Mouse (Mus musculus): Measurements from ENCODE around the gene Ppm1h. TPM values are rescaled to one million over a fixed set of nuclear protein-coding genes. Genes with fewer than 3 reads are reported as not detected.

Ppm1h gene
- polyA plus RNA-seq, 1 experiment from 2014 or later, result 20.3 TPM

DNA sequence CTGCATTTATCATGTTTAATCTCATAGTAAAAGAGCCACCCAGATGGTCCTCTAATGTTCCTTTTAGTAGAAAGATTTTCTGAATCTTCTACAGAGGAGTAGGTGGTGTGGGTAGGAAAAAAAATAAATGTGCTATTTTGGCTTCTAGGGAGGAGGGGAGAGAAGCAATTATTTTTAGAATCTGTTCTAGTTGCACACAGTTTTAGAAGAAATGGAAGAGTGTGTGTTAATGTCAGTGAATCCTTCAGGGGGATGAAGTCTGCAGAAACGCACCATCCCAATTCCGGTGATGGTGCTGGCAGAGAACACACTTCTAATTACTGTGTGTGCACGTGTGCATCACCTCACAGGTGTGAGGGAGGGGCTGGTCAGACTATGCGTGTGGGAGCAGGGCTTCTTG, 129.6 kb downstream of the Ppm1h start:
- Histone ChIP-seq H3K9ac (0 out of 2 replicates have a peak overlapping the region, but pooled peaks have one; percentile 7), H3K4me1 (replicated peaks) (peaks cover 20% of the 10 kb centered on the region), H3K9me3 (peaks cover 7% of the 10 kb centered on the region), H3K27me3 (no peaks in the 10 kb centered on the region), H3K27ac (0 out of 2 replicates have a peak overlapping the region, but pooled peaks have one; percentile 35), H3K36me3 (peaks cover 7% of the 10 kb centered on the region), H3K4me2 (no peak overlapping the region), H3K4me3 (no peak overlapping the region)
- no peak for ATAC-seq (ENCODE audit: low FRiP score)
- 61% methylated on average over 4 of the region's 4 CpGs for WGBS

DNA sequence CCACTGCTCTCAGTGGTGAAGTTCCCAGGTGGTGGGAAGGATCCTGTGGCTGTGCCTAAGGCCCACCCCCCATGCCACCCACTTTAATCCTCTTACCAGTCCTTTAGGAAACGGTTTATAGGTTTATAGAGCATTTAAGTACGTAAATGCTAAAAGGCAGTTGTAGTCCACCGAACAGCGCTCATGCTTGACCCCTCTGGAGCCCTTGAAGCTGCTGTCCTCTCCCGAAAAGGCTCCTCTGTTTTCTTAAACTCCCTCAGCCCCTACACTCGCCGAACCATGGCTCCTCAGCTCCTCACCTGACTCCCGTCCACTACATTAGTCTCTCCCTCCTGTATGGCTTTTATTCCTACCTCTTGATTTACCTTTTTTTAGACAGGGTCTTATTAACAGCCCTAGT, 131.3 kb downstream of the Ppm1h start:
- no peak for ATAC-seq (ENCODE audit: low FRiP score)
- no peak overlapping the region for H3K27ac ChIP-seq
- no peak overlapping the region for H3K4me2 ChIP-seq
- no peak overlapping the region for H3K4me3 ChIP-seq
- H3K27me3 ChIP-seq, result no peaks in the 10 kb centered on the region
- no peak overlapping the region for H3K9ac ChIP-seq
- peaks cover 24% of the 10 kb centered on the region for H3K4me1 ChIP-seq (replicated peaks)
- WGBS, result 69% methylated on average over 8 of the region's 8 CpGs
- H3K9me3 ChIP-seq, result peaks cover 3% of the 10 kb centered on the region
- H3K36me3 ChIP-seq, result peaks cover 2% of the 10 kb centered on the region

DNA sequence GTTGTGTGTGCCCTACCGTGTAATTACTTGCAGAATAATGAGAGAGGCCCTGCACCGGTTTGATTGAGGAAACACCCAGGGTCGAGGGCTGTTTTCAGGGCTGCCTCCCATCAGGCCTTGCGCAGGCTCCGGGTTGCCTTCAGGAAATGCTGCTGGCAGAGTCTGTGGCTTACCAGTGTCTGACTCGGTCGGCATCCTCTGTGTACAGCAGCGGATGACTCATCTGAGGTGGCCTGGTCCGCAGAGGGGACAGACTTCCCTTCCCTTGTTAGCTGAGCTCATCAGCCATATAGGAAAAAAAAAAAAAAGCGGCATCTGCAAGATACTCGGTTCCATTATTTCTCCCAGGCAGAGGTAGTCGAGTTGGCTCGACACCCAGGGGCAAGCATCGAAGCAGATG, 136.5 kb downstream of the Ppm1h start:
- Histone ChIP-seq H3K27ac (peak overlapping the region; percentile 77), H3K27me3 (no peaks in the 10 kb centered on the region), H3K9me3 (no peaks in the 10 kb centered on the region), H3K36me3 (no peaks in the 10 kb centered on the region), H3K9ac (no peak overlapping the region), H3K4me3 (no peak overlapping the region), H3K4me1 (replicated peaks) (peaks cover 17% of the 10 kb centered on the region), H3K4me2 (peak overlapping the region; percentile 3; the same call in 1 of the 2 replicates)
- WGBS, result 41% methylated on average over 14 of the region's 14 CpGs
- peak; percentile 58; the same call in 1 of the 2 replicates for ATAC-seq (ENCODE audit: low FRiP score)

DNA sequence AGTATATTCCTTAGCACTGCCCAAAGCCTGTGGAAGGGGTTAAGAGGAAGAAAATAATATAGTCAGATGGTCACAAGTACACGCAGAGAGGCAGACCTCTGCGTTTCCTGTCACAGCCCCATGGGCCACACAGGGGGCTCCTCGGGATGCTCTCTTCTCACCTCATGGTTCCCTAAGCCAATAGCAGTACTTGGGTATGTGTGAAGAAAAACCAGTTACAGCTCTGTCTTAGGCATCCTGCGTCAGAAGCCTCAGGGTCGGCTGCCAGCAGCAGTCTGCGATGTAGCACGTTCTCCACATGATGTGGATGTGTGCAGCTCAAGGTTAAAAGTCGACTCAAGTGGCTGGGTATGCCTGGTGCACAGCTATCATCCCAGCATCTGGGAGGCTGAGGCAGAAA, 139.2 kb downstream of the Ppm1h start:
- Histone ChIP-seq H3K9ac (no peak overlapping the region), H3K9me3 (no peaks in the 10 kb centered on the region), H3K27ac (no peak overlapping the region), H3K4me2 (no peak overlapping the region), H3K36me3 (no peaks in the 10 kb centered on the region), H3K4me3 (no peak overlapping the region), H3K27me3 (no peaks in the 10 kb centered on the region), H3K4me1 (replicated peaks) (peaks cover 11% of the 10 kb centered on the region)
- ATAC-seq (ENCODE audit: low FRiP score), result no peak
- WGBS, result 87% methylated on average over 8 of the region's 8 CpGs

DNA sequence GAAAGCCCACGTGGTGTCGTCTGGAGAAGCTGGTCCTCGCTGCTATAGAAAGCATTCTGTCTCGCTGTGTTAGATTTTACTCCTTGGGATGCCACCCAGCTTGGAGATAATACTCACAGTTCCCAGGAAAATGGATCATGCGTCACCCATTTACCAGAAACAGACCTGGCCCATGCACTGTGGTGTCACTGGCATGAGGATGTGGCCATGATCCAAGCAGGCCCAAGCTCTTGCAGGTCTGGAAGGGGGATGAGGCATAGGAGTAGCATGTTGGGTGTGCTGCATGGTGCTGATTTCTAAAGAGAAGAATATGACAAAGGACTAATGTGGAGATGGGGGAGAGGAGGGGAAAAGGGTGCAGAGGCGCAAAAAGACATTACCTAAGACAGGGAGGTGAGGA, 141.2 kb downstream of the Ppm1h start:
- Histone ChIP-seq H3K4me3 (no peak overlapping the region), H3K9ac (no peak overlapping the region), H3K9me3 (no peaks in the 10 kb centered on the region), H3K27ac (no peak overlapping the region), H3K4me2 (no peak overlapping the region), H3K36me3 (no peaks in the 10 kb centered on the region), H3K27me3 (no peaks in the 10 kb centered on the region), H3K4me1 (replicated peaks) (peaks cover 13% of the 10 kb centered on the region)
- 97% methylated on average over 6 of the region's 6 CpGs for WGBS
- no peak for ATAC-seq (ENCODE audit: low FRiP score)

DNA sequence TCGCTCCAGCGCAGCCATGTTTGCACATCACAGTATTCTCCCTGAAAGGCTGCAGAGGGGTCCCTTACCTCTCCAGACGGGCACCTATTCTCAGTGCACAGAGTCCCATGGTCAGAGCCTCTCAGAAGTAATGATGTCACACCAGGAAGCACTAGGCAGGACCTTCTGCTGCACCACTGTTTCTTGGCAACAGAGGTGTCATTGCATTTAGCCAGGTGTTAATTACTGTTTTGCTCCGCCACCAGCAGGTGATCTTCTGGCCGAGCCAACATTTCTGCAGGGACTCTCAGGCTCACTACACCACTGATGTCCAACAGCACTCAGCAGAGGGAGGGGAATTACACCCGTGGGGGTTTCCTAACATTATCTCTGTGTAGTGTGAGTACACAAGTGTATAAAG, 143.0 kb downstream of the Ppm1h start:
- 78% methylated on average over 6 of the region's 6 CpGs for WGBS
- ATAC-seq (ENCODE audit: low FRiP score), result no peak

DNA sequence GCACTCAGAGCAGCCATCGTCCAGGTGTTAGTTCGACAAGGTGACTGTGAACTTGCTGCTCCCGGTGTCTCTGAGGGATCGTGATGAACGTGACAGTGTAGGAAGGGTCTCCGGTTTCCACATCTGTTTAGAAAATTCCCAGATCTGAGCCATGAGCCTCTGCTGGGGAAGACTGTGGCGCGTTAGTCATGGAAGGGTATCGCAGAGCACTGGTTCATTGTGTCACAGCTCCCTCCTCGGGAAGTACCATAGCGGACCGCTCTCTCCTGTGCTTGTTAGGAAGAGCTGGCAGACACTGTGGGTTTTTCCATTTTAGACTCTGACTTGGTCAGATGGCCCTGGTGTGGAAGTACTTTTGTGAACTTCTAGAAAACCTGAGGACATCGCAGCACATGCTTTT, 145.1 kb downstream of the Ppm1h start:
- no peak for ATAC-seq (ENCODE audit: low FRiP score)
- Histone ChIP-seq H3K36me3 (no peaks in the 10 kb centered on the region), H3K4me3 (no peak overlapping the region), H3K27ac (no peak overlapping the region), H3K4me1 (replicated peaks) (peaks cover 21% of the 10 kb centered on the region), H3K9me3 (no peaks in the 10 kb centered on the region), H3K27me3 (no peaks in the 10 kb centered on the region), H3K4me2 (no peak overlapping the region), H3K9ac (no peak overlapping the region)
- 72% methylated on average over 13 of the region's 13 CpGs for WGBS

More for the DNA sequence above, 143.0 kb downstream of the Ppm1h start:
- H3K36me3 ChIP-seq, result no peaks in the 10 kb centered on the region
- no peak overlapping the region for H3K4me3 ChIP-seq
- H3K9ac ChIP-seq, result no peak overlapping the region
- H3K27ac ChIP-seq, result no peak overlapping the region
- H3K27me3 ChIP-seq, result no peaks in the 10 kb centered on the region
- H3K9me3 ChIP-seq, result no peaks in the 10 kb centered on the region
- peaks cover 7% of the 10 kb centered on the region; the same call in 1 of the 2 replicates for H3K4me1 ChIP-seq (replicated peaks)
- no peak overlapping the region for H3K4me2 ChIP-seq

DNA sequence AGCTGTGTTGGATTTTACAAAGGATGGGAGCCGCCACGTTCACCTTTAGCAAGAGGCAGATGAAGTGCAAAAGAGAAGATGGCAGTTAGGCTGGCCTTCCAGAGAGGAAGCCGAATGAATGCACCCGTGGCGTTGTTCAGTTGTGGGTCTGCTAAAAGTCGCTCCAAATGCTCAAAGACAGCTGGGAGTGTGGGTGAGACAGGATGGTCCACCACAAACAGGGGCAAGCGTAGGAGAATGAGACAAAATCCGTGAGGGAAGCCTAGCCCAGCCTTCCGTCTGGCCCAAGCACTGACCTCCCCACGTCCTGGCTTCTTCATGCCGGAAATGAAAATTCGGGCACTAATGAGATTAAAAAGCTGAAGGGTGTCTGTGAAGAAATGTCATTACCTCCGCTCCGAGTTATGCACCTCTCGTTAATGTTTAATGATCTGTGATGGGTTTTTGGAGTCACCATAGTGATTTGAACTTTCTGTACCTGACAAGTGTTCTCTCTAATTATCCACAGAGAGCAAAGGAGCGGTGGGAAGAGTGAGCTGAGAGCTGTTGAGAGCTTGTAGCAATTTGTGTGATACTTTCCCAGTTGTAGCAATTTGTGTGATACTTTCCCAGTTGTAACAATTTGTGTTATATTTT, 148.3 kb downstream of the Ppm1h start:
- Histone ChIP-seq H3K4me1 (replicated peaks) (peaks cover 21% of the 10 kb centered on the region), H3K27me3 (no peaks in the 10 kb centered on the region), H3K4me2 (no peak overlapping the region), H3K9ac (no peak overlapping the region), H3K9me3 (no peaks in the 10 kb centered on the region), H3K36me3 (no peaks in the 10 kb centered on the region), H3K4me3 (no peak overlapping the region), H3K27ac (no peak overlapping the region)
- WGBS, result 77% methylated on average over 16 of the region's 16 CpGs
- no peak for ATAC-seq (ENCODE audit: low FRiP score)

DNA sequence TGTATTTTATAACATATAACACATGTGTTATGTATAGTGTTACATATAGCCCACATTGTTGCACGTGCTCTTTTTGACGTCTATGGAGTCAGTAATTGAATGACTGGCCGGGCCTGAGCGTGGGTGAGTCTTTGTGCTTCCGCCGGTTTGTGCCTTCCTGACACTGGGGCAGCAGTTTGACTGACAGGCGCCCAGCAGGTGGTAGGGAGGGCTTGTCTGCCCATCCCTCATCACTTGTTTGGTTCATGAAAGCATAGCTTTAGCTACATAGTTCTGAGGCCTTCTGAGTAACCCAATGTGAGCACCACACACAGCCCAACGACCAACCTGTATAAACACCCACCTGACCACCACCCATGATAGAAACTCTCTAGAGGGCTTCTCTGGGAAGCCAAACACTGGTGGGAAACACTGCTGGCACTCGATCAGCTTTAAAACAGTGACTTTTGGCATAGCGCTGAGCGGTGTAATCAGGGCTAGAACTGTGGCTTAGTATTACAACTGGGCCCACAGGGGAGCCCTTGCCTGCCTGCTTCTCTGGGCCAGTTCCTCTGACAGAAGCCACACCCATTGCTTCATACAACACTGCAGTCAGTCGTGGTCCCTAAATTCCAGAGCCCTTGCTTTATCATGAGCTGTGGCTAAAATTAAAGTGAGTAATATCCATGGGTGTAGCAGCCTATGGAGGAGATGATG, 149.3 kb downstream of the Ppm1h start:
- H3K36me3 ChIP-seq, result no peaks in the 10 kb centered on the region
- H3K27me3 ChIP-seq, result no peaks in the 10 kb centered on the region
- no peak overlapping the region for H3K9ac ChIP-seq
- no peak overlapping the region for H3K27ac ChIP-seq
- H3K9me3 ChIP-seq, result no peaks in the 10 kb centered on the region
- 46% methylated on average over 12 of the region's 12 CpGs for WGBS
- H3K4me3 ChIP-seq, result no peak overlapping the region
- H3K4me1 ChIP-seq (replicated peaks), result peaks cover 21% of the 10 kb centered on the region
- H3K4me2 ChIP-seq, result no peak overlapping the region
- no peak for ATAC-seq (ENCODE audit: low FRiP score)

DNA sequence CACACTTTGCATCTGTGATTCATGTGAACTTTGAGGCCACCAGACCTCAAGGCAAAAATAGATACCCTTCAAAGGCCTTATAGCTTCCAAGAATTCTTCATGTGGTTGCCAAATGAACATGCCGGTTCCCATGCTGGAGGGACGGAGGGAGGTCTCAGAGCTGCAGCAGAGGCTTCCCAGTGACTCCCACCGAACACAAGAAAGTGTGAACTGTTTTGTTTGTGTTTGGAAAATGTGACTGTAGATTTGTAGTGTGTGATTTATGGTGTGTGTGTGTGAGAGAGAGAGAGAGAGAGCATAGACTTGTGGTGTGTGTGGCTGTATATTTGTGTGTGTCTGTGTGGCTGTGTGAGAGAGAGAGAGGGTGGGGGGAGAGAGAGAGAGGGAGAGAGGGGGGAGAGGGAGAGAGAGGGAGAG, 151.2 kb downstream of the Ppm1h start:
- Histone ChIP-seq H3K9ac (no peak overlapping the region), H3K4me2 (no peak overlapping the region), H3K36me3 (no peaks in the 10 kb centered on the region), H3K4me1 (replicated peaks) (peaks cover 15% of the 10 kb centered on the region), H3K4me3 (no peak overlapping the region), H3K27me3 (no peaks in the 10 kb centered on the region), H3K27ac (no peak overlapping the region), H3K9me3 (no peaks in the 10 kb centered on the region)
- WGBS, result 72% methylated on average over 3 of the region's 3 CpGs
- ATAC-seq (ENCODE audit: low FRiP score), result no peak

DNA sequence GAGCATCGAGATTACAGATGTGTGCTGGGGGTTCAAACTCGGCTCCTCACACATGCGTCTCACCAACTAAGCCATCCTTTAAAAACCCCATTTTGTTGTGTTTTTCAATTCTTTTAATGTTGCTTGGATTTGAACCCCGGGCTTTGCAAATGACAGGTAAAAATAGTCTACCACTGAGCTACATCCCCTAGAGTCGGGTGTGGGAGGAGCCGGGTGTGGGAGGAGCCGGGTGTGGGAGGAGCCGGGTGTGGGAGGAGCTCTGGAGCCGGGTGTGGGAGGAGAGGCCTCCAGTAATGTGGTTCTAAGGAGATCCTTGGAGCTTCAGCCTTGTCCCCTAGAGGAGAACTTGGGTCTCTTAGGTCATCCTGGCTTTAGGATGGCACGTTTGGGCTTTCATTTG, 152.1 kb downstream of the Ppm1h start:
- 93% methylated on average over 10 of the region's 10 CpGs for WGBS
- H3K27me3 ChIP-seq, result no peaks in the 10 kb centered on the region
- no peaks in the 10 kb centered on the region for H3K9me3 ChIP-seq
- no peak overlapping the region for H3K27ac ChIP-seq
- no peak overlapping the region for H3K4me3 ChIP-seq
- no peak for ATAC-seq (ENCODE audit: low FRiP score)
- no peak overlapping the region for H3K9ac ChIP-seq
- peaks cover 15% of the 10 kb centered on the region for H3K4me1 ChIP-seq (replicated peaks)
- H3K36me3 ChIP-seq, result no peaks in the 10 kb centered on the region
- no peak overlapping the region for H3K4me2 ChIP-seq

DNA sequence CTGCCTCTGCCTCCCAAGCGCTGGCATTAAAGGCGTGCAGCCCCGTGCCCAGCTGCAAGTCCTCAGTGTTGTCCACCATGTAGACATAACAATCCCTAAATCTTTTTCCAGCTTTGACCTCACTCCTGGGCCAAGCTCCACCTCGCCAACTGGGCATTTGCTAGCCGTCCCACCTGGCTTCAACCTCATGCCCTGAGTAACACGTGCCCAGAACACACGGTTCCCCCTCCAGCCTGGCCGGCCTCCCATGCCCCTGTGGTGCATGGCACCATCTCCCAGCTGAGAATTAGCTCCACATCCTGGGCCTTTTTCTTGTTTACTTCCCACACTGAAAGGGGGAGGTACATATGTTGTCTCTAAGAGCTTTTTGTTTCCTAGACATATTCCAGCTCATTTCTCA, 163.5 kb downstream of the Ppm1h start:
- H3K4me2 ChIP-seq, result no peak overlapping the region
- H3K9ac ChIP-seq, result no peak overlapping the region
- peaks cover 8% of the 10 kb centered on the region; the same call in 1 of the 2 replicates for H3K9me3 ChIP-seq
- H3K4me3 ChIP-seq, result no peak overlapping the region
- no peak overlapping the region for H3K27ac ChIP-seq
- peaks cover 10% of the 10 kb centered on the region for H3K4me1 ChIP-seq (replicated peaks)
- H3K36me3 ChIP-seq, result 0 out of 2 replicates have a peak, but pooled peaks cover 3% of the 10 kb centered on the region
- no peak for ATAC-seq (ENCODE audit: low FRiP score)
- 95% methylated on average over 8 of the region's 8 CpGs for WGBS
- H3K27me3 ChIP-seq, result no peaks in the 10 kb centered on the region

DNA sequence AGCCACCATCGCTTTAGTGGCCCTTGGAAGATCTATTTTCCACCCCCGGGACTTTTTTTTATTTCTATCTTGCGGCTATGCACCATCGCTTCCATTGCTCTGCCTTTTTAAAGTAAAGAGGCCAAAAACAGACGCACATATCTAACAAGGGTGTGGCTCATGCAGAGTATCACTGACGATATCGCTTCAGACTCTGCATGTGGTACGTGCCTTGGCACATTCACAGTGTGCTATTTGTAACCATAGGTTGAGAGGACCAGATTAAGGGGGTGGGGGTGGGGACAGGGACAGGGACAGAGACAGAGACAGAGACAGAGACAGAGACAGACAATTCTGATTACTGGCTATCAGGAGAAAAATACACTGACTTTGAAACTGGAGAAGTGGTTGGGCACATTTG, 164.4 kb downstream of the Ppm1h start:
- 92% methylated on average over 8 of the region's 8 CpGs for WGBS
- no peak overlapping the region for H3K4me3 ChIP-seq
- no peaks in the 10 kb centered on the region for H3K27me3 ChIP-seq
- H3K36me3 ChIP-seq, result 0 out of 2 replicates have a peak, but pooled peaks cover 3% of the 10 kb centered on the region
- no peak overlapping the region for H3K27ac ChIP-seq
- no peak overlapping the region for H3K4me2 ChIP-seq
- H3K9me3 ChIP-seq, result peaks cover 8% of the 10 kb centered on the region; the same call in 1 of the 2 replicates
- ATAC-seq (ENCODE audit: low FRiP score), result no peak
- H3K4me1 ChIP-seq (replicated peaks), result peaks cover 10% of the 10 kb centered on the region
- H3K9ac ChIP-seq, result no peak overlapping the region
